Mouse (Mus musculus) heart, adult 2 months (tissue): ENCODE results near the gene Wdr1.

Experiments
- CTCF ChIP-seq: fragments of 200-600 bp; IDR thresholded peaks from 2 replicates; pipeline ENCODE4 v1.8.1; 2022; ENCODE audit warnings: antibody characterized with exemption, mild to moderate bottlenecking, moderate library complexity
- EP300 ChIP-seq: fragments of 200-500 bp; IDR thresholded peaks from 2 replicates; pipeline ENCODE4 v1.6.1; 2011; ENCODE audit warnings: low read depth, low read length, control low read depth; ENCODE audit not compliant: insufficient read depth
- POLR2A ChIP-seq: fragments of 200-500 bp; IDR thresholded peaks from 2 replicates; pipeline ENCODE4 v1.6.1; 2011; ENCODE audit warnings: mild to moderate bottlenecking, low read depth, low read length, control low read depth; ENCODE audit not compliant: insufficient read depth

DNA sequence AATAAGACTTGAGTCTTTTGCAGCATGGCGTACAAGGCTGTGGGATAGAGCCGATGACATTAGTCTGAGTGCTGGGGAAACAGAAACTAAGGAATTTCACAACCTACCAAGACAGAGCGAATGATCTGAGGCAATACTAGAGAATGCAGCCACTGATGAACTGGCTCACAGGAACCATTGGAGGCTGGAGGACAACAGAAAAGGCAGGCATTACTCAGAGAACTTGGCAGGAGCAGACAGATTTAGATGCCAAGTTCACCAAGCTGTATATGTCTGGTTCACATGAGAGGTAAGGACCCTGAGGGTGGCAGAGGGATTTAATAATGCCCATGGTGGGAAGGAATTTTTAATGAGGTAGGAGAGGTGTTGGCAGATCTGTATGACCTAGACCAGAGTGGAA lies 48.1 kb upstream of the Wdr1 start:
- no peak for TF ChIP-seq POLR2A
- TF ChIP-seq CTCF = no peak
- no peak for TF ChIP-seq EP300
